Mouse (Mus musculus) ES-E14 (cell line): Measurements from ENCODE around the gene Wdr83os.

Experiments used
- HCFC1 ChIP-seq: IDR thresholded peaks from 2 replicates; pipeline ENCODE4 v1.6.1; 2012; ENCODE audit warnings: low read length, inconsistent platforms, borderline replicate concordance; ENCODE audit not compliant: insufficient read depth
- ZC3H11A ChIP-seq: IDR thresholded peaks from 2 replicates; pipeline ENCODE4 v1.6.1; 2012; ENCODE audit warnings: low read depth, mild to moderate bottlenecking, inconsistent platforms, low read length, borderline replicate concordance

DNA sequence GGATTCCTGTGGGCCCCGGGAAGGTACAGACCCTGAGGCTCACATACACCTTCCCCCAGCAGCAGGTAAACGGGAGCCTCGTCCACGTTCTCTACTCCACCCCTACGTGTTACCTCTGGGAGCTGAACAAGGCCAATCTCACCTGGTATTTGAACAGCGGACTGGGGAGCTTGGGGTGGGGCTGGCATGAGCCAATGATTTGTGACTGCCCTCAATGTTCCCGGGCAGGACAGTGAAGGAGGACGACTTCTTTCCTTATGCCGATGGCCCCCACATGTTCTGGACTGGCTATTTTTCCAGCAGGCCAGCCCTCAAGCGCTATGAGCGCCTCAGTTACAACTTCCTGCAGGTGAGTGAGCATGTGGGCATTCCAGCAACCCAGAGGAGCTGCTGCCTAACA is 10.3 kb downstream of the Wdr83os start:
- no peak for TF ChIP-seq HCFC1
- no peak for TF ChIP-seq ZC3H11A
